Mouse (Mus musculus) hindbrain, embryonic 14.5 days (tissue): ENCODE measurements around the gene Elmsan1. TPM values are rescaled to one million over a fixed set of nuclear protein-coding genes. Genes with fewer than 3 reads are reported as not detected.

Source experiments
- ATAC-seq: fragments of 200-750 bp; cut with Nextera tagmentation; 2 replicates; pipeline ENCODE4 v1.8.0; 2017; ENCODE audit warnings: moderate number of reproducible peaks, mild to moderate bottlenecking, moderate TSS enrichment, moderate library complexity; ENCODE audit not compliant: low FRiP score
- DNase-seq: peaks from one replicate; pipeline ENCODE4 v3.0.0-alpha.2; 2015; ENCODE audit warnings: low spot score
- H3K27ac ChIP-seq: fragments of 300-500 bp; sonication (generic); 2 replicates; pipeline ENCODE4 v1.5.1; 2014; ENCODE audit warnings: mild to moderate bottlenecking, moderate library complexity
- H3K27me3 ChIP-seq: fragments of 300-500 bp; sonication (generic); 2 replicates; pipeline ENCODE4 v1.6.1; 2014; ENCODE audit warnings: mild to moderate bottlenecking, low read length, mixed read lengths; ENCODE audit not compliant: control insufficient read depth, insufficient read depth
- H3K36me3 ChIP-seq: fragments of 300-500 bp; sonication (generic); replicated peaks from 2 replicates; pipeline ENCODE4 v1.6.1; 2014; ENCODE audit not compliant: control insufficient read depth, insufficient read depth
- H3K4me1 ChIP-seq: fragments of 300-500 bp; sonication (generic); replicated peaks from 2 replicates; pipeline ENCODE4 v1.6.1; 2014; ENCODE audit warnings: antibody characterized with exemption, low read length, mixed read lengths; ENCODE audit not compliant: control insufficient read depth, insufficient read depth
- H3K4me2 ChIP-seq: fragments of 300-500 bp; sonication (generic); replicated peaks from 2 replicates; pipeline ENCODE4 v1.6.1; 2014; ENCODE audit warnings: mild to moderate bottlenecking, moderate library complexity
- H3K4me3 ChIP-seq: fragments of 300-500 bp; sonication (generic); replicated peaks from 2 replicates; pipeline ENCODE4 v1.5.1; 2014; ENCODE audit warnings: mild to moderate bottlenecking, low read length
- H3K9ac ChIP-seq: fragments of 300-500 bp; sonication (generic); 2 replicates; pipeline ENCODE4 v1.6.1; 2014
- H3K9me3 ChIP-seq: fragments of 300-500 bp; sonication (generic); 2 replicates; pipeline ENCODE4 v1.6.1; 2016; ENCODE audit warnings: low read length; ENCODE audit not compliant: control insufficient read depth
- WGBS: fragments of 180-500 bp; shearing (Covaris S2); extraction: QIAGEN DNeasy Blood & Tissue Kit; methylation state at CpG from one replicate; pipeline ENCODE4 v1.1.7; 2014; 5-methylcytosine and 5-hydroxymethylcytosine counted together
- polyA plus RNA-seq: library from polyadenylated mRNA; unstranded; fragments of >200 nt; fragmentation: Nextera tagmentation; extraction: Ambion mirVana; gene quantifications from 2 replicates; pipeline ENCODE4 v1.2.1, GENCODE M21; 2014

Gene Elmsan1
- polyA plus RNA-seq, 1 experiment from 2014 or later: 4.4 TPM

- no peaks in the 10 kb centered on the region for H3K36me3 ChIP-seq
- no peak overlapping the region for H3K9ac ChIP-seq
- no peak overlapping the region for H3K4me2 ChIP-seq
- DNase-seq (no peak), ATAC-seq (no peak)
- 84% methylated on average over 18 of the region's 18 CpGs for WGBS
- H3K4me1 ChIP-seq: peaks cover 6% of the 10 kb centered on the region; the same call in 1 of the 2 replicates
- no peaks in the 10 kb centered on the region for H3K27me3 ChIP-seq
- no peaks in the 10 kb centered on the region for H3K9me3 ChIP-seq
- no peak overlapping the region for H3K27ac ChIP-seq
- H3K4me3 ChIP-seq: no peak overlapping the region
Observed at GRCm38 (mm10) chr12:84207209-84207817, 11.4 kb downstream of the Elmsan1 start.

GRCm38 (mm10) chr12:84206525-84206924 lies 12.2 kb downstream of the Elmsan1 start:
- ATAC-seq (no peak), DNase-seq (no peak)
- no peak overlapping the region for H3K9ac ChIP-seq
- no peak overlapping the region for H3K4me2 ChIP-seq
- no peaks in the 10 kb centered on the region for H3K9me3 ChIP-seq
- no peak overlapping the region for H3K27ac ChIP-seq
- no peaks in the 10 kb centered on the region for H3K27me3 ChIP-seq
- H3K36me3 ChIP-seq: no peaks in the 10 kb centered on the region
- H3K4me1 ChIP-seq: peaks cover 9% of the 10 kb centered on the region; the same call in 1 of the 2 replicates
- WGBS: 58% methylated on average over 7 of the region's 7 CpGs
- no peak overlapping the region for H3K4me3 ChIP-seq

GRCm38 (mm10) chr12:84205659-84206185 lies 13.0 kb downstream of the Elmsan1 start:
- Histone ChIP-seq H3K4me1 (peaks cover 9% of the 10 kb centered on the region; the same call in 1 of the 2 replicates), H3K9ac (no peak overlapping the region), H3K27me3 (no peaks in the 10 kb centered on the region), H3K4me2 (no peak overlapping the region), H3K9me3 (no peaks in the 10 kb centered on the region), H3K4me3 (no peak overlapping the region), H3K27ac (no peak overlapping the region), H3K36me3 (no peaks in the 10 kb centered on the region)
- WGBS: 91% methylated on average over 10 of the region's 10 CpGs
- DNase-seq (no peak), ATAC-seq (no peak)

DNA sequence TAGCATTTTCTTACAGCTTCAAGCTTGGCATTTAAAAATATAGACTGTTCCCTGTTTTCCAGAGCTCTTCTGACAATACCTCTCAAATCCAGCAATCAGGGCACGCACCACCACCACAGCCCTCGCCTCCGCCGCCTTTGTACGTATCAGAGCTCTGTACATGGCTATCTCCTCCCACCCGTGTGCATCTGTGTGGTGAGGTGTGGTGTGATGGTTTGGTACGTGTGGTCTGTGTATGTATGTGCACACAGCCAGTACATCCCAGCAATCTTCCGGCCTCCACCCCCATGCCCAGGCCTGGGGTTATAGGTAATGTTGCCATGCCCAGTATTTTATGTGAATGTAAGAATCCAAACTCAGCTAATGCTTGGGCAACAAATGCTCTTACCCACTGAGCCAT lies 14.0 kb downstream of the Elmsan1 start:
- no peaks in the 10 kb centered on the region for H3K9me3 ChIP-seq
- H3K36me3 ChIP-seq: no peaks in the 10 kb centered on the region
- H3K4me3 ChIP-seq: no peak overlapping the region
- H3K27ac ChIP-seq: peak overlapping the region; percentile 57; the same call in 1 of the 2 replicates
- no peak for DNase-seq
- no peaks in the 10 kb centered on the region for H3K27me3 ChIP-seq
- H3K4me2 ChIP-seq: no peak overlapping the region
- no peak for ATAC-seq
- WGBS: 91% methylated on average over 8 of the region's 8 CpGs
- H3K9ac ChIP-seq: no peak overlapping the region
- H3K4me1 ChIP-seq: peaks cover 9% of the 10 kb centered on the region; the same call in 1 of the 2 replicates

GRCm38 (mm10) chr12:84203778-84204216 lies 14.9 kb downstream of the Elmsan1 start:
- WGBS: 81% methylated on average over 7 of the region's 7 CpGs
- Histone ChIP-seq H3K27me3 (no peaks in the 10 kb centered on the region), H3K4me1 (peaks cover 9% of the 10 kb centered on the region; the same call in 1 of the 2 replicates), H3K27ac (no peak overlapping the region), H3K4me2 (no peak overlapping the region), H3K9ac (no peak overlapping the region), H3K9me3 (no peaks in the 10 kb centered on the region), H3K36me3 (no peaks in the 10 kb centered on the region), H3K4me3 (no peak overlapping the region)
- DNase-seq: no peak
- no peak for ATAC-seq

GRCm38 (mm10) chr12:84203170-84203777 lies 15.4 kb downstream of the Elmsan1 start:
- no peaks in the 10 kb centered on the region for H3K36me3 ChIP-seq
- peaks cover 9% of the 10 kb centered on the region; the same call in 1 of the 2 replicates for H3K4me1 ChIP-seq
- DNase-seq: no peak
- H3K4me3 ChIP-seq: no peak overlapping the region
- WGBS: 86% methylated on average over 7 of the region's 7 CpGs
- H3K27ac ChIP-seq: no peak overlapping the region
- no peak overlapping the region for H3K9ac ChIP-seq
- ATAC-seq: no peak
- no peak overlapping the region for H3K4me2 ChIP-seq
- no peaks in the 10 kb centered on the region for H3K9me3 ChIP-seq
- no peaks in the 10 kb centered on the region for H3K27me3 ChIP-seq

DNA sequence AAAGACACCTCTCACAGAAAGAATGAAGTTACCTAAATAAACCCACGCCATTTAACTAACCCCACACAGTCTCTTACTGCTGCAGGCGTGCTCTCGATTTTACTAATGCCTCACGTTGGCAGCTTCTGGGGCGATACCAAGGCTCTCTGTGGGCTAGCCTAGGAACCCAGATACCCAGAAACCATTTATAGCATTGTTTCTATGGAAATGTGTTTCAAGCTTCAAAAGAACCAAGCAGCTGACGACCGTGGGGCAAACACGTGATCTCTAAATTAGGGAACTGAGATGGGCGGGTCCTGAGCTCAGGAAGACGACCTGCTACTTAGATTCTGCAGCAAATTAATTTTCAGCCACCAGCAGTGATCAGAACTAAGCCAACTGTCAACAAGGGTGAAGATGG lies 16.1 kb downstream of the Elmsan1 start:
- Histone ChIP-seq H3K36me3 (no peaks in the 10 kb centered on the region), H3K4me2 (no peak overlapping the region), H3K27ac (no peak overlapping the region), H3K9ac (no peak overlapping the region), H3K4me1 (peaks cover 6% of the 10 kb centered on the region; the same call in 1 of the 2 replicates), H3K4me3 (no peak overlapping the region), H3K9me3 (no peaks in the 10 kb centered on the region), H3K27me3 (no peaks in the 10 kb centered on the region)
- no peak for DNase-seq
- whole genome bisulfite sequencing: 82% methylated on average over 10 of the region's 10 CpGs
- no peak for ATAC-seq

- DNase-seq: no peak
- H3K27me3 ChIP-seq: no peaks in the 10 kb centered on the region
- H3K4me2 ChIP-seq: no peak overlapping the region
- H3K9ac ChIP-seq: no peak overlapping the region
- WGBS: 83% methylated on average over 18 of the region's 18 CpGs
- H3K4me3 ChIP-seq: no peak overlapping the region
- no peaks in the 10 kb centered on the region for H3K9me3 ChIP-seq
- no peaks in the 10 kb centered on the region for H3K36me3 ChIP-seq
- no peak for ATAC-seq
- peaks cover 6% of the 10 kb centered on the region; the same call in 1 of the 2 replicates for H3K4me1 ChIP-seq
- no peak overlapping the region for H3K27ac ChIP-seq
Observed at GRCm38 (mm10) chr12:84201686-84202484, 16.8 kb downstream of the Elmsan1 start.

DNA sequence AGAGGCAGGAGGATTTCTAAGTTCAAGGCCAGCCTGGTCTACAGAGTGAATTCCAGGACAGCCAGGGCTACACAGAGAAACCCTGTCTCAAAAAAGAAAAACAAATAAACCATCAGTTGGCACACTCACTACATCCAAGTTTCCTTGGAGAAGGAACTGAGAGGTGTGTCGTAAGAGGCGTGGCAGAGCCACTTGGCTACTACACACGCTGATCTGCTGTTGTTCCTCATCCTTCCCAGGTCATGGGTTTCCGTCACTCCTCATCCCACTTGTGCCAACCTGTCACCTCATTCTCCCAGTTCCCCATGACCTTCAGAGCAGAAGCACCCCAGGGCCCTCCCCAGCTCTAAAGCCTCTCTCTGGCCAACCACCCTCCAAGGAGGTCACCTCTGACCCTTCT lies 17.5 kb downstream of the Elmsan1 start:
- H3K27me3 ChIP-seq: no peaks in the 10 kb centered on the region
- no peaks in the 10 kb centered on the region for H3K9me3 ChIP-seq
- WGBS: 94% methylated on average over 4 of the region's 4 CpGs
- no peak for DNase-seq
- H3K4me2 ChIP-seq: no peak overlapping the region
- no peaks in the 10 kb centered on the region for H3K36me3 ChIP-seq
- no peak overlapping the region for H3K27ac ChIP-seq
- H3K9ac ChIP-seq: no peak overlapping the region
- H3K4me1 ChIP-seq: peaks cover 9% of the 10 kb centered on the region; the same call in 1 of the 2 replicates
- H3K4me3 ChIP-seq: no peak overlapping the region
- ATAC-seq: no peak
